Mouse (Mus musculus) ZHBTc4 (cell line): Measurements from ENCODE around the gene Nostrin.
A peak's percentile ranks its signal among the peaks of the same experiment; 100 is the strongest.

Experiments used
- DNase-seq: peaks from one replicate; pipeline ENCODE4 v3.0.0-alpha.2; 2011; ENCODE audit warnings: low read depth, low spot score

Gene Nostrin

GRCm38 (mm10) chr2:69193555-69193954 is 58.0 kb downstream of the Nostrin start:
- DNase-seq = peak; percentile 17

- DNase-seq = no peak
Measured at GRCm38 (mm10) chr2:69205185-69205584, 69.6 kb downstream of the Nostrin start.

GRCm38 (mm10) chr2:69205791-69206351 is 70.3 kb downstream of the Nostrin start, which contains the start of gene Spc25:
Spc25 (minus strand) TSS chr2:69206194.
- peak; percentile 98 for DNase-seq

GRCm38 (mm10) chr2:69206523-69206922 is 70.9 kb downstream of the Nostrin start:
- peak; percentile 32 for DNase-seq

- peak; percentile 43 for DNase-seq
Measured at GRCm38 (mm10) chr2:69209684-69210083, 74.1 kb downstream of the Nostrin start.

- DNase-seq = no peak
Measured at GRCm38 (mm10) chr2:69210773-69211172, 75.2 kb downstream of the Nostrin start, which contains the start of gene G6pc2. G6pc2 (plus strand) TSS chr2:69211073.

- no peak for DNase-seq
Measured at GRCm38 (mm10) chr2:69212652-69213051, 77.1 kb downstream of the Nostrin start.

- DNase-seq = no peak
Measured at GRCm38 (mm10) chr2:69215242-69215641, 79.6 kb downstream of the Nostrin start.

GRCm38 (mm10) chr2:69221868-69222416 is 86.3 kb downstream of the Nostrin start:
- peak; percentile 59 for DNase-seq

GRCm38 (mm10) chr2:69222815-69223214 is 87.2 kb downstream of the Nostrin start:
- DNase-seq = no peak

GRCm38 (mm10) chr2:69224724-69225123 is 89.1 kb downstream of the Nostrin start:
- DNase-seq = no peak

- no peak for DNase-seq
Measured at GRCm38 (mm10) chr2:69226876-69227275, 91.3 kb downstream of the Nostrin start.

- DNase-seq = no peak
Measured at GRCm38 (mm10) chr2:69228635-69229034, 93.0 kb downstream of the Nostrin start.

- no peak for DNase-seq
Measured at GRCm38 (mm10) chr2:69230137-69230536, 94.5 kb downstream of the Nostrin start.

- DNase-seq = no peak
Measured at GRCm38 (mm10) chr2:69232101-69232500, 96.5 kb downstream of the Nostrin start.

GRCm38 (mm10) chr2:69234976-69235678 is 99.5 kb downstream of the Nostrin start:
- DNase-seq = no peak
